Mouse (Mus musculus): ENCODE results near the gene Cobl. TPM values are rescaled to one million over a fixed set of nuclear protein-coding genes. Genes with fewer than 3 reads are reported as not detected.

Cobl gene
- polyA plus RNA-seq (2014; fragmentation: Nextera tagmentation; extraction: Ambion mirVana) = 3.8 and 5.5 TPM in 2 replicates

DNA sequence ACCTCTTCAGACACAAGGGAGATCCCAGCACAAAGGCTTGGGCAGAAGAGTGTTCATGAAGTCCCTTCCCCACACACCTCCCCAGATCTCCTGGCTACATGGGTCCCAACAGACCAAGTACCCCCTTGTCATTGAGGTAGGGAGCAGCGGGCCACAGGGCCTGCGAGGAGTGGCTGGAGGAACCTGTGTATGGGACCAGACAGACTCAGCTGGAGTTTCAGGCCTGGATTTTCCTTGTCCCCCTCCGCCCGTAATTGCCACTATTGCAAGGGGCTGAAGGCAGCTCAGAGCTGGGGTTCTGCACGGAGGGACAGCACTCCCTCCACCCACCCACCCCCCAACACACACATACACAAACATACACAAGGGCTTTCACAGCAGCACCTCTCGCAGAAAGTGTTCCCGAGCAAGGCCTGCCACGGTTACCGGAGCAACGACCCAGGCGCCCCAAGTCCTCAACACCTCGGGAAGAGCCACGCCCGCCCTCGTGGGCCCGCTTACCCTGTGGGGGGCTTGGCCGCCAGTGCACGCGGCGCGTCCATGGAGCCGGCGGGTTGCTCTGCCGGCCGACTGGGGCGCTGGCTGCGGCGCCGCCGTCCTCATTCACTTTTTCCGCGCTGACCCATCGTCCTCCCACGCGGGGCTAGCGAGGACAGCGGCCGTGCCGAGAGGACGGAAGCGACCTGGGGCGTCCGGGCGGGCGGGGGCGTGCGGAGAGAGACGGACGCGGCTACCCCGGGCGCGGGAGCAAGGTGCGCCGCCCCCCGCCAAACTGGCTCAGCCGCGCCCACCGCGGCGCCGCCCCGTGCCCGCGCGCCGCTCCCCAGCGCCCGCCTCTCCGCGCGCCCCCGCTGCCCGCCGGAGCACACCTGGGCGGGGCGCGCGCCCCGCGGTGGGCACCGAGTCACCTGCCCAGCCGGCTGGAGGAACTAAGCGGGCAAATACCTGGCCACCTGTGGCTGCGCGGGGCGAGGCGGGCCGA, at the start of gene Cobl:
Gene Cobl (minus strand): TSS at position 780 of the 982 bp plus-strand sequence.
- H3K9me3 ChIP-seq (ENCODE audit: control insufficient read depth, low read length) = no peaks in the 10 kb centered on the region
- peak within 1 kb of the TSS; percentile 77 for H3K4me2 ChIP-seq (replicated peaks; ENCODE audit: low read depth, low read length)
- 1% methylated on average over 78 of the region's 89 CpGs for WGBS
- H3K4me3 ChIP-seq (ENCODE audit: low read length) = peak within 1 kb of the TSS; percentile 59
- H3K27me3 ChIP-seq (ENCODE audit: control insufficient read depth, insufficient read depth, low read length) = peaks cover 11% of the 10 kb centered on the region
- H3K4me1 ChIP-seq (ENCODE audit: control insufficient read depth, insufficient read depth, low read length) = 0 out of 2 replicates have a peak, but pooled peaks cover 3% of the 10 kb centered on the region
- peak within 1 kb of the TSS; percentile 59 for H3K9ac ChIP-seq (ENCODE audit: low read depth, low read length)
- H3K27ac ChIP-seq (ENCODE audit: low read depth, low read length) = no peak within 1 kb of the TSS
- peak; percentile 79 for ATAC-seq (ENCODE audit: low FRiP score, low TSS enrichment)
- no peaks in the 10 kb centered on the region for H3K36me3 ChIP-seq (ENCODE audit: control insufficient read depth, insufficient read depth, low read length)

DNA sequence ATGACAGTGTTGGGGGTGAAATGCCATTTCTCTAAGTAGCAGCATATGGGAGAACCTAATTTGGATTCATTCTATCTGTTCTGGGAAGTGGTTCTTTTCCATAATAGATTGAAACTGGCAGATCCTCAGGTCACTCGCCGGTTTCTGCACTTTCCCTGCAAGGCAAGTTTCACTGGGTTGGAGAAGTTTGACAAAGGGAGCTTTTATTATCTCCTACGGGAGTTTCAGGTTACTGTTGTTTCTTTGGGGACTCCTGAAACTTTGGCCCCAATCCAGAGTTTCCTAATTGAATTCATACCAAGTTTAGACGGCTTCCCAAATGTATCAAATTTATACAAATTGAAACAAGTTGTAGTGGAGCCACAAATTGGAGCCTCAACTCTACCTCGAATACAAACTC, 49.0 kb upstream of the Cobl start:
- Histone ChIP-seq H3K36me3 (ENCODE audit: control insufficient read depth, insufficient read depth, low read length) (no peaks in the 10 kb centered on the region), H3K4me3 (ENCODE audit: low read length) (no peak overlapping the region), H3K9ac (ENCODE audit: low read depth, low read length) (no peak overlapping the region), H3K27ac (ENCODE audit: low read depth, low read length) (no peak overlapping the region), H3K27me3 (ENCODE audit: control insufficient read depth, insufficient read depth, low read length) (no peaks in the 10 kb centered on the region), H3K9me3 (ENCODE audit: control insufficient read depth, low read length) (no peaks in the 10 kb centered on the region), H3K4me1 (ENCODE audit: control insufficient read depth, insufficient read depth, low read length) (no peaks in the 10 kb centered on the region), H3K4me2 (replicated peaks; ENCODE audit: low read depth, low read length) (no peak overlapping the region)
- ATAC-seq (ENCODE audit: low FRiP score, low TSS enrichment) = no peak
- 21% methylated on average over 5 of the region's 5 CpGs for WGBS

DNA sequence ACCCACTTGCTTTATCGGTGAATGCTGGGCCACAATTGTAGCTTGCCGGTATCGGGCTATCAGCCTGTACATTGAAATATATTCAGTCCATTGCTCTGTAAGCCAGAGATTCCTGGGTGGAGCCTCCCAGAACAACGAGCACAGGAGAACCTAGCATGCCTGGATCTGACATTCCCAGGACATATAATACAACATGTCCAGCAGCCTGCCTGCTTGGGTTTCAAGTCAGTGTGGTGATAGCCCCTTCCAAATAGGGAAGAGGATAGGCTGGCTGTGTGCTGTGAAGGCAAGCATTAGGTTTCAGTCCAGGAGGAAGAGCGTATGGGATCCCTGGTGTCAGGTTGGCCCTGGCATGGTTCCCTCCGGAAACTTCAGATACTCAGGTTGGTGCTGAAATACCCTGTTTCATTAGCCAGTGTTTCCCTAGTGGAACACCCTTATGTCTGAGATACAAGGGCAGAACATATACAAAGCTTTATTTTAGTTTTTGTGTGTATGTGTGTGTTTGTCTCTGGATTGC, 41.7 kb upstream of the Cobl start:
- Histone ChIP-seq H3K4me1 (ENCODE audit: control insufficient read depth, insufficient read depth, low read length) (no peaks in the 10 kb centered on the region), H3K9ac (ENCODE audit: low read depth, low read length) (no peak overlapping the region), H3K4me3 (ENCODE audit: low read length) (no peak overlapping the region), H3K9me3 (ENCODE audit: control insufficient read depth, low read length) (no peaks in the 10 kb centered on the region), H3K27ac (ENCODE audit: low read depth, low read length) (no peak overlapping the region), H3K27me3 (ENCODE audit: control insufficient read depth, insufficient read depth, low read length) (no peaks in the 10 kb centered on the region), H3K36me3 (ENCODE audit: control insufficient read depth, insufficient read depth, low read length) (no peaks in the 10 kb centered on the region), H3K4me2 (replicated peaks; ENCODE audit: low read depth, low read length) (no peak overlapping the region)
- ATAC-seq (ENCODE audit: low FRiP score, low TSS enrichment) = no peak
- 76% methylated on average over 6 of the region's 6 CpGs for WGBS

GRCm38 (mm10) chr11:12503756-12504155, 39.0 kb upstream of the Cobl start:
- Histone ChIP-seq H3K9ac (ENCODE audit: low read depth, low read length) (no peak overlapping the region), H3K9me3 (ENCODE audit: control insufficient read depth, low read length) (no peaks in the 10 kb centered on the region), H3K27me3 (ENCODE audit: control insufficient read depth, insufficient read depth, low read length) (no peaks in the 10 kb centered on the region), H3K4me3 (ENCODE audit: low read length) (no peak overlapping the region), H3K36me3 (ENCODE audit: control insufficient read depth, insufficient read depth, low read length) (no peaks in the 10 kb centered on the region), H3K4me1 (ENCODE audit: control insufficient read depth, insufficient read depth, low read length) (no peaks in the 10 kb centered on the region), H3K27ac (ENCODE audit: low read depth, low read length) (no peak overlapping the region), H3K4me2 (replicated peaks; ENCODE audit: low read depth, low read length) (no peak overlapping the region)
- no peak for ATAC-seq (ENCODE audit: low FRiP score, low TSS enrichment)
- WGBS = 86% methylated on average over 4 of the region's 4 CpGs

DNA sequence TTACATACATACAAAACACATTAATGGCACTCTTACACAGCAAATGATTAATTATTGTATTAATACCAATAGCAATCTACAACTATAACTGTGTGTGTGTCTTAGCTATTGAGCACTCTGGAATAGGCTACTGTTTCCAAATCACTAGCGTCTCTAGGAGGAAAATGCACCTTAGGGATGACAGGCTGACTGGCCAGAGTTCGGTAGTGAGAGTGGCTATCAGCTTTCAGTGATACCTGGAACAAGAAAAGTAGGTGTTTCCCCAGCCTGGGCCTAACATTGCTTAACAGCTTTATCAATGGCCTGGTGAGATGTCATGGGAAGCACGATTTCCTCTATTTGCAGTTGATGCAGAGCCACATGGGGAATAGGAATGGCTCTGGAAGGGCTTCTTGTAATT, 37.0 kb upstream of the Cobl start:
- H3K4me3 ChIP-seq (ENCODE audit: low read length) = no peak overlapping the region
- H3K9me3 ChIP-seq (ENCODE audit: control insufficient read depth, low read length) = no peaks in the 10 kb centered on the region
- H3K9ac ChIP-seq (ENCODE audit: low read depth, low read length) = no peak overlapping the region
- no peak for ATAC-seq (ENCODE audit: low FRiP score, low TSS enrichment)
- no peak overlapping the region for H3K4me2 ChIP-seq (replicated peaks; ENCODE audit: low read depth, low read length)
- no peak overlapping the region for H3K27ac ChIP-seq (ENCODE audit: low read depth, low read length)
- no peaks in the 10 kb centered on the region for H3K4me1 ChIP-seq (ENCODE audit: control insufficient read depth, insufficient read depth, low read length)
- no peaks in the 10 kb centered on the region for H3K36me3 ChIP-seq (ENCODE audit: control insufficient read depth, insufficient read depth, low read length)
- WGBS = 90% methylated on average over 3 of the region's 3 CpGs
- H3K27me3 ChIP-seq (ENCODE audit: control insufficient read depth, insufficient read depth, low read length) = no peaks in the 10 kb centered on the region

DNA sequence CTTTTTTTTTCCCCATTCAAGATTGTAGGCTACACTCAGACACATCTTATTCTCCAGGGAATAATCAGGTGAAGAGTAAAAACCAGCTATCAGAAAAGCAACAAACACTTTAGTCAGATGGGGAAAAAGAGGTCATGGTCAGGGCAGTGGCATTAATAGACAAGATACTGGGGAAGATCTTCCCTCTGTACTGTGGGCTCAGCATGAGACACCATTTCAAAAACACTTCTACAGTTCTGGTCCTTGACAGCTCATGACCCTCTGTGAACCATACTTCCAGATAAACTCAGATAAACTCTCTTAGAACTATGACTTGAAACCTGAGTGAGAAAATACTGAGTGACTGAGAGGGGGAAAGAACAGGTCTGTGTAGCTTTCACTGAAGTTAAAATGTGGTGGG, 29.0 kb upstream of the Cobl start:
- Histone ChIP-seq H3K9me3 (ENCODE audit: control insufficient read depth, low read length) (no peaks in the 10 kb centered on the region), H3K9ac (ENCODE audit: low read depth, low read length) (no peak overlapping the region), H3K4me2 (replicated peaks; ENCODE audit: low read depth, low read length) (no peak overlapping the region), H3K27ac (ENCODE audit: low read depth, low read length) (no peak overlapping the region), H3K36me3 (ENCODE audit: control insufficient read depth, insufficient read depth, low read length) (no peaks in the 10 kb centered on the region), H3K4me1 (ENCODE audit: control insufficient read depth, insufficient read depth, low read length) (no peaks in the 10 kb centered on the region), H3K27me3 (ENCODE audit: control insufficient read depth, insufficient read depth, low read length) (no peaks in the 10 kb centered on the region), H3K4me3 (ENCODE audit: low read length) (no peak overlapping the region)
- no peak for ATAC-seq (ENCODE audit: low FRiP score, low TSS enrichment)

DNA sequence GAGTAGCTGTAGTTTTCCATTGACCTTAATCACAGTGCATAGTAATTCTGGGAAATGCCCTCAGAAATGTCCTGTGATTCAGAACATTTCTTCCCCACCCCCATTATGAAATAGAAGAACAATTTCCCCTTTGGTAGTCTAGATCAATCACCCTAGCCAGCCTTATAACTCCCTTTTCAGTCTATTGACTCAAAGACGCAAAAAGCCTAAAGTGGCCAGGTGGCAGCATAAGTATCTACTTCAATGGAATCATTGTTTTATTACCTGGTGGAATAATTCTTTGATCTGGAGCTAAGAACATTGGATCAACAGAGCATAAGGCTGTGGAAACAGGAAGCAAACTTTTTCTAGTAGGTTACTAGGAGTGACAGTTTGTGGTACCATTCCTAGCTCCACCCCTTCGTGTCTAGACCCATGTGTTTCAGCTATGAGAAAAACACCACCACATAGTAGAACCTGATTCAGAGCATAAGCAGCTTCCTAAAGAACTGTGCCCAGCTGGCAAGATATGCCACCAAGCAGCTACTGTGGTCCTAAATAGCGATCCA, 15.2 kb upstream of the Cobl start:
- H3K36me3 ChIP-seq (ENCODE audit: control insufficient read depth, insufficient read depth, low read length) = no peaks in the 10 kb centered on the region
- no peak overlapping the region for H3K9ac ChIP-seq (ENCODE audit: low read depth, low read length)
- H3K4me3 ChIP-seq (ENCODE audit: low read length) = no peak overlapping the region
- H3K4me2 ChIP-seq (replicated peaks; ENCODE audit: low read depth, low read length) = no peak overlapping the region
- H3K27ac ChIP-seq (ENCODE audit: low read depth, low read length) = no peak overlapping the region
- H3K27me3 ChIP-seq (ENCODE audit: control insufficient read depth, insufficient read depth, low read length) = no peaks in the 10 kb centered on the region
- no peaks in the 10 kb centered on the region for H3K4me1 ChIP-seq (ENCODE audit: control insufficient read depth, insufficient read depth, low read length)
- ATAC-seq (ENCODE audit: low FRiP score, low TSS enrichment) = no peak
- H3K9me3 ChIP-seq (ENCODE audit: control insufficient read depth, low read length) = no peaks in the 10 kb centered on the region
- 88% methylated on average over 3 of the region's 3 CpGs for WGBS

GRCm38 (mm10) chr11:12474299-12474935, 9.7 kb upstream of the Cobl start:
- 59% methylated on average over 5 of the region's 5 CpGs for WGBS
- Histone ChIP-seq H3K4me1 (ENCODE audit: control insufficient read depth, insufficient read depth, low read length) (no peaks in the 10 kb centered on the region; the same call in 1 of the 2 replicates), H3K4me3 (ENCODE audit: low read length) (no peak overlapping the region), H3K9ac (ENCODE audit: low read depth, low read length) (no peak overlapping the region), H3K9me3 (ENCODE audit: control insufficient read depth, low read length) (no peaks in the 10 kb centered on the region), H3K4me2 (replicated peaks; ENCODE audit: low read depth, low read length) (no peak overlapping the region), H3K27me3 (ENCODE audit: control insufficient read depth, insufficient read depth, low read length) (no peaks in the 10 kb centered on the region), H3K27ac (ENCODE audit: low read depth, low read length) (0 out of 2 replicates have a peak overlapping the region, but pooled peaks have one; percentile 24), H3K36me3 (ENCODE audit: control insufficient read depth, insufficient read depth, low read length) (no peaks in the 10 kb centered on the region)
- peak; percentile 66; the same call in 1 of the 2 replicates for ATAC-seq (ENCODE audit: low FRiP score, low TSS enrichment)

All from kidney, embryonic 14.5 days (tissue).